ENCODE assay signal across 9 mouse cellular contexts in genomic region chr15:103169612-103170315, GRCm38 (mm10). TPM values are rescaled to one million over a fixed set of nuclear protein-coding genes. Genes with fewer than 3 reads are reported as not detected.
DNase-seq lines count a peak whose midpoint lies in the region; ATAC-seq and TF ChIP-seq lines count a peak whose summit lies in the region.
"Had no signal": no experiment of that assay in that cellular context is flagged by ENCODE, and none has a peak within 500 bp of the region (broad histone marks: within the 10 kb centered on the region; RNA-seq: fewer than 3 reads in every experiment).

No protein-coding gene starts in this region.

- peak overlapping the region; percentile 48 for H3K4me3 ChIP-seq in left cerebral cortex, adult 2 months
- H3K4me3 ChIP-seq in embryonic facial prominence, embryonic 12.5 days, result peak overlapping the region; percentile 41
- H3K4me3 ChIP-seq in intestine, postnatal 0 days (ENCODE audit: low read depth, low read length), result peak overlapping the region; percentile 55
- H3K4me3 ChIP-seq in neural tube, embryonic 13.5 days, result peak overlapping the region; percentile 48

- H3K27me3 ChIP-seq in embryonic facial prominence, embryonic 12.5 days, result peaks cover 99% of the 10 kb centered on the region
- peaks cover 89% of the 10 kb centered on the region for H3K27me3 ChIP-seq in intestine, postnatal 0 days (replicated peaks; ENCODE audit: control insufficient read depth, insufficient read depth, low read length)
- H3K27me3 ChIP-seq in neural tube, embryonic 13.5 days, result peaks cover 18% of the 10 kb centered on the region; the same call in 1 of the 2 replicates

- no peaks in the 10 kb centered on the region for H3K9me3 ChIP-seq in embryonic facial prominence, embryonic 12.5 days
- H3K9me3 ChIP-seq in intestine, postnatal 0 days (ENCODE audit: control insufficient read depth), result no peaks in the 10 kb centered on the region
- H3K9me3 ChIP-seq in neural tube, embryonic 13.5 days, result no peaks in the 10 kb centered on the region

- no peak for TF ChIP-seq CTCF in left cerebral cortex, adult 2 months (IDR thresholded peaks at IDR 0.05)
- TF ChIP-seq CTCF in intestine, postnatal 0 days (IDR thresholded peaks at IDR 0.05; ENCODE audit: low read depth), result no peak

- 4% methylated on average over 26 of the region's 26 CpGs for WGBS in embryonic facial prominence, embryonic 12.5 days
- 20% methylated on average over 26 of the region's 26 CpGs for WGBS in intestine, postnatal 0 days
- WGBS in neural tube, embryonic 13.5 days, result 3% methylated on average over 26 of the region's 26 CpGs

- peak overlapping the region; percentile 76 for H3K4me2 ChIP-seq in embryonic facial prominence, embryonic 12.5 days (replicated peaks)
- H3K4me2 ChIP-seq in intestine, postnatal 0 days (replicated peaks; ENCODE audit: low read depth), result peak overlapping the region; percentile 92
- peak overlapping the region; percentile 91 for H3K4me2 ChIP-seq in neural tube, embryonic 13.5 days

- peaks cover 25% of the 10 kb centered on the region for H3K4me1 ChIP-seq in embryonic facial prominence, embryonic 12.5 days
- H3K4me1 ChIP-seq in intestine, postnatal 0 days (replicated peaks; ENCODE audit: control insufficient read depth, insufficient read depth, low read length), result peaks cover 3% of the 10 kb centered on the region; the same call in 1 of the 2 replicates
- peaks cover 90% of the 10 kb centered on the region for H3K4me1 ChIP-seq in neural tube, embryonic 13.5 days (replicated peaks)

- intact Hi-C loops in left cerebral cortex, adult 2 months (cut with DNase I), result no loop called here
- intact Hi-C loops in left cerebral cortex, postnatal 4 days (cut with DNase I), result loop anchor here (10.0 kb wide), 2 partner anchors 185 to 405 kb away; no protein-coding TSS in a partner anchor

- no peaks in the 10 kb centered on the region for H3K36me3 ChIP-seq in embryonic facial prominence, embryonic 12.5 days
- H3K36me3 ChIP-seq in intestine, postnatal 0 days (ENCODE audit: control insufficient read depth, insufficient read depth), result no peaks in the 10 kb centered on the region
- no peaks in the 10 kb centered on the region for H3K36me3 ChIP-seq in neural tube, embryonic 13.5 days

- ATAC-seq in embryonic facial prominence, embryonic 12.5 days (ENCODE audit: insufficient number of reproducible peaks, insufficient read depth, low FRiP score, low TSS enrichment), result no peak; the same call in 1 of the 2 replicates
- ATAC-seq in intestine, postnatal 0 days, result no peak
- no peak for ATAC-seq in neural tube, embryonic 13.5 days (ENCODE audit: low read depth)

- H3K27ac ChIP-seq in left cerebral cortex, adult 2 months, result no peak overlapping the region
- H3K27ac ChIP-seq in embryonic facial prominence, embryonic 12.5 days, result no peak overlapping the region
- H3K27ac ChIP-seq in intestine, postnatal 0 days (ENCODE audit: low read depth, low read length), result no peak overlapping the region
- H3K27ac ChIP-seq in neural tube, embryonic 13.5 days (replicated peaks), result peak overlapping the region; percentile 95

- no peak for DNase-seq in left cerebral cortex, adult 2 months (ENCODE audit: extremely low spot score in 1 of 2, low spot score in 2 of 2)
- DNase-seq in left cerebral cortex, postnatal 4 days, result no peak
- no peak for DNase-seq in urinary bladder, postnatal 36 days (ENCODE audit: low spot score in 2 of 2)
- no peak for DNase-seq in spleen, postnatal 14 days (ENCODE audit: low spot score in 2 of 2)
- no peak for DNase-seq in thymus, postnatal 4 days
- DNase-seq: kidney, adult 8-10 months had no signal

- H3K9ac ChIP-seq in embryonic facial prominence, embryonic 12.5 days, result peak overlapping the region; percentile 19; the same call in 1 of the 2 replicates
- H3K9ac ChIP-seq in intestine, postnatal 0 days (ENCODE audit: low read depth, low read length), result peak overlapping the region; percentile 13; the same call in 1 of the 2 replicates
- peak overlapping the region; percentile 77 for H3K9ac ChIP-seq in neural tube, embryonic 13.5 days

RNA-seq across cellular contexts. Expression of gene Smug1, which starts 2.9 kb away (rescaled TPM):
- total RNA-seq in left cerebral cortex, adult 2 months (2021), result 10 to 100 TPM; 20.7 to 23.2 TPM
- 10 to 100 TPM; 26.4 to 27.4 TPM for total RNA-seq in left cerebral cortex, postnatal 4 days (2021)
- 16.6 and 18.8 TPM in 2 replicates for polyA plus RNA-seq in embryonic facial prominence, embryonic 12.5 days (2016; fragmentation: Nextera tagmentation; extraction: Ambion mirVana)
- polyA plus RNA-seq in intestine, postnatal 0 days (2015; fragmentation: Nextera tagmentation; extraction: Ambion mirVana), result 8.6 and 9.2 TPM in 2 replicates
- polyA plus RNA-seq in neural tube, embryonic 13.5 days (2015; fragmentation: Nextera tagmentation; extraction: Ambion mirVana), result 36.1 and 41.0 TPM in 2 replicates

Comparison
In these comparisons a context has a peak if more than half of its experiments do, and no peak if none do; other contexts are left out.
1. H3K9ac ChIP-seq: peak in every context shown above with its lines; median percentile 77 in neural tube, embryonic 13.5 days; 19 in embryonic facial prominence, embryonic 12.5 days; 13 in intestine, postnatal 0 days.